Mouse (Mus musculus): ENCODE measurements at regions not wholly inside any gene's neighbourhood (a gene's known extent, or its start where the extent isn't known, plus 50 kb on each side); places are given as distances from the start of the nearest gene placed in this dataset.
"Not testable (repeated sequence)": the region's sequence is repeated elsewhere in the genome, so short reads cannot be mapped to it uniquely, and the experiment has no call there.

GRCm38 (mm10) chr8:86275699-86276098 lies 304.8 kb downstream of the Abcc12 start:
- DNase-seq = no peak

GRCm38 (mm10) chr8:86273811-86274210 lies 306.7 kb downstream of the Abcc12 start:
- DNase-seq = no peak

DNA sequence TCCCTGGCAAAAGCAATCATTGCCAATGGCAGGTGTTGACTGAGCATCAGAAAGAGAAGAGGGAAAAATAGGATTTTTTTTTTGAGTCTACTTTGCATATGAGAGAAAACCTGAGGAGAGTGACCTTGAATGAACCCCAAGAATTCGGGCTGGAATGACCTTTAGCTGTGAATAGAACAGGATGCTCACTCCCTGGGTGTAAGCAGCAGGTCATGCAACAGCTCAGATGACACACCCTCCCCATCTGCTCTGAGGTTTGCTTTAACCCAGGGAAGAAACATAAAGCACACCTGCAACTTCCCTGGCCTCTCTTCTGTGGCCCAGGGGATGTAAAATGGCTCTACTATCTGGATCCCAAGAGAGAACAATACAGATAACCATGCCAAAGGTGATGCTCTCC lies 307.9 kb downstream of the Abcc12 start:
- DNase-seq = no peak

- DNase-seq = no peak
Measured at GRCm38 (mm10) chr8:86271477-86271876, 309.0 kb downstream of the Abcc12 start.

GRCm38 (mm10) chr8:86258011-86258410 lies 322.5 kb downstream of the Abcc12 start:
- peak; percentile 71 for DNase-seq

GRCm38 (mm10) chr8:86255431-86255830 lies 325.1 kb downstream of the Abcc12 start:
- no peak for DNase-seq

DNA sequence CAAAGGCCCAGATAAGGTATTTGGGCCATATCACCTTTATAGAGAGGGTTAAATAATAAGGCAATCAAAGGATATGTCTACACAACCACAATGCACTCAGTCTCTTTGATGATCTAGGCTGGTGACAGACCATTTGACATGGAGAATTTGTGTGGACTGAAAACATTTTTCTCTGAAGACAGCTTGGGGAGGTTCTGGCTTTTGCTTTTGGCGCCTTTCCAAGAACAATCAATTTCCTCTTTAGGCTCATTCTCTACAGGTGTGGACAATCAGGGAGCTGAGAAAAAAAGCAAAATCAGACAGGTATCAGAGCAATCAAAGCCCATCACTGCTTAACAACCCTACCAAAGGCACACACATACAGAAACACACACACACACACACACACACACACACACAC lies 325.8 kb downstream of the Abcc12 start:
- DNase-seq = no peak

- DNase-seq = peak; percentile 53
Measured at GRCm38 (mm10) chr8:86252696-86253355, 327.7 kb downstream of the Abcc12 start.

- no peak for DNase-seq
Measured at GRCm38 (mm10) chr8:86234696-86235095, 345.8 kb downstream of the Abcc12 start.

- DNase-seq = not testable (repeated sequence)
Measured at GRCm38 (mm10) chr8:86231994-86232393, 348.5 kb downstream of the Abcc12 start.

- DNase-seq = peak; percentile 65
Measured at GRCm38 (mm10) chr8:86224851-86225250, 355.6 kb downstream of the Abcc12 start.

DNA sequence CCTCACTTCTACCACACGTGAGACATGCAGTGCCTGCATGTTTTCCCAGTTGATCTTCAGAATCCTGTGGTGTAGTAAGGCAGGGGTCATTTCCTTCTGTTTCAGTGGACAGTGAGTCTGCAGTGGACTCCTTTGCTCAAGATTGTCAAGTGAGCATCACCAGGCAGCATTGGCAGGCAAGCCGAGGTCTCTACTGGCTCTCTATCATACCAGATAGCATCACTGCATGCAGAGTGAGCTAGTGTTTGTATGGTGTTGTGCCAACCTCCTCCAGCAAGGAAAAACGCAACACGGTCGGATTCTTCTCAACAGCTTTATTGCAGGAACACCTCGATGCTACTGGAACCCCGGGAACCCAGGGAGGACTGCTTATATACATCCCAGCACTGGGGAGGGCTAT lies 357.8 kb downstream of the Abcc12 start:
- no peak for DNase-seq

- peak; percentile 68 for DNase-seq
Measured at GRCm38 (mm10) chr8:86222228-86222627, 358.3 kb downstream of the Abcc12 start.

DNA sequence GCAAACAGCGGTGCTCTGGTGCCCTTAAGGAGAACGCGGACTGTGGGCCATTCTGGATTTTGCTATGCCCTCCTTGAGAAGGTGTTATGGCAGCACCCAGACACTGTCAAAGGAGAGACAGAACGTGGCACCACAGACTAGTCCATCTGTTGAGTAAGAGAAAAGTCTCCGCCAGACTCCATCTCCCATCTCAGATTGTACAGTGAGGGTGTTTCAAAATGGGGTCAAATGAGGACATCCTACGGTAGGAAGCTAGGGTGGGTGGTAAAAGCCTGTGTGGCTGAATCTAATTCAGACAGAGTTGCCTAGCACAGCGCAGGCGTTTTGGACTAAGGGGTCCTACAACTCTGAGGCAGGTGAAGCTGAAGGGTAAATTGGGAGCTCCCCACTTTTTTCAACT lies 366.1 kb downstream of the Abcc12 start:
- no peak for DNase-seq

DNA sequence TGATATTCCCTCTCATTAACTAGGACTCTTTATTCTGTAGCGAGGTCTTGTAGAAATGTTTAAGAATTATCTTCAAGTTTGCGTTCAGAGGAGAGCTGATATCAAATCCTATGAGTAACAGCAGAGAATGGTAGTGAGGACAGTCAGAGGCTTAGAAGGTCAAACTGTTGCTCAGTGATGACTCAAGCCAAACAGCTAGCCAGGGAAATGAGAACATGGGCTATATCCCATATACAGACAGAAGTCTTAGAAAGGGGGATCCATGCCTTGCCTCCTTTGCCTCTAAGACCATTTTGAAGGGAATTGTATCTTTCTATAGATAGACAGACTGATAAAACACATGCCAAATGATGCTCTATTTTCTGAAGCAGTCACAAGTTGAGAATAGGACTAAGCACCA lies 368.0 kb downstream of the Abcc12 start:
- no peak for DNase-seq

DNA sequence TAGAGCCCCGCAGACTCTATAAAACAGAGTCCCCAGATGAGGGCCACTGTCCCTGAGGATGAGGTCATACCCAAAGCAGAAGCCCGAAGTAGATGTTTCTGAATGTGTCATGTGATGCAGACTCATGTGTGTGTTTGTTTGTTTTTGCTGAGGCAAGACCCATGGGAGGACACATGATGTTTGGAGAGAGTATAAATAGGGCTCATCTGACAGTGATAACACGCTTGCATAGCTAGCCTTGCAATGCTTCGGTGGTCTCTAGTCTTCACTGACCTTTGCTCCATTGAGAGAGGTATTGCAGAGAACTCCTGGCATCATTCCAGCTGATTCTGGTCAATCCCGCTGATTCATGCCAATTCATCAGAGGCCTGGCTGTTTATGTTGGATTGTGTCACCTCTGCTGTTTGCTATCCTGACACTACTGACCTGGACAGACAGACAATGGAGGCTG lies 368.1 kb downstream of the Phkb start:
- no peak for DNase-seq

- no peak for DNase-seq
Measured at GRCm38 (mm10) chr8:86204421-86205229, 363.9 kb downstream of the Phkb start.

GRCm38 (mm10) chr8:86203107-86203506 lies 362.3 kb downstream of the Phkb start:
- no peak for DNase-seq

DNA sequence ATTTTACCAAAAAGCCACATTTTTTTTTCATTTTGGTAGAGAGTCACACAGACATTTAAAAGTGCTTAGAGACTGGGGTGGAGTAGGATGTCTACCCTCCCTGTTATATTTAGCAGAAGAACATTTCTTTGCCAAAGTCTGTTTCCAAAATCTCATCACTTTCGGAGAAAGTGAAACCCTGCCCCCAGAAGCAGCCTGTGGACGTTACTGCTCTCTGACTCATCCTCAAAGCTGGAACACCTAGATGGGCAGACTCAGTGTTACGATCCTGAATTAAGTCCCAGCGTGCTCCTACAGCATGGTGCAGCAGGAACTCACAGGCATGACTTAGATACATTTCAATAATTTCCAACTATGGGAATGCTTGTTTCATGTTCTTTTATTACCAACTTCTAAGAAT lies 361.1 kb downstream of the Phkb start:
- no peak for DNase-seq

- no peak for DNase-seq
Measured at GRCm38 (mm10) chr8:86192262-86192661, 351.5 kb downstream of the Phkb start.

DNA sequence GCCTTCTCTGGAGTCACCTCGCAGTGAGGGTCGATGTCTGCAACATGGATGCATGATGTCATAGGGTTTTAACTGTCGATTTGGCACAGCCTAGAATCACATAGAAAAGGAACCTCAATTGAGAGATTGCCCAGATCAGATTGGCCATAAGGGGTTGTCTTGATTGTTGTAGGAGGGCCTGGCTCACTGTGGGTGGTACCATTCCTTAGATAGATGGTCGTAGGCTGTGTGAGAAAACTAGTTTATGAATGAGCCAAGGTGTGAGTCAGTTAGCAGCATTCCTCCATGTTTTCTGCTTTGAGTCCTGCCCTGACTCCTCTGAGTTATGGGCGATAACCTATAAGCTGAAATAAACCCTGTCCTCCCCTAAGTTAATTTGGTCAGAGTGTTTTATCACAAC lies 343.9 kb downstream of the Phkb start:
- DNase-seq = no peak

GRCm38 (mm10) chr8:86180793-86181192 lies 340.0 kb downstream of the Phkb start:
- no peak for DNase-seq

- DNase-seq = no peak
Measured at GRCm38 (mm10) chr8:86170091-86170490, 329.3 kb downstream of the Phkb start.

- DNase-seq = no peak
Measured at GRCm38 (mm10) chr8:86164818-86165217, 324.1 kb downstream of the Phkb start.
